Mouse (Mus musculus): ENCODE measurements around the gene Tm9sf4.

DNA sequence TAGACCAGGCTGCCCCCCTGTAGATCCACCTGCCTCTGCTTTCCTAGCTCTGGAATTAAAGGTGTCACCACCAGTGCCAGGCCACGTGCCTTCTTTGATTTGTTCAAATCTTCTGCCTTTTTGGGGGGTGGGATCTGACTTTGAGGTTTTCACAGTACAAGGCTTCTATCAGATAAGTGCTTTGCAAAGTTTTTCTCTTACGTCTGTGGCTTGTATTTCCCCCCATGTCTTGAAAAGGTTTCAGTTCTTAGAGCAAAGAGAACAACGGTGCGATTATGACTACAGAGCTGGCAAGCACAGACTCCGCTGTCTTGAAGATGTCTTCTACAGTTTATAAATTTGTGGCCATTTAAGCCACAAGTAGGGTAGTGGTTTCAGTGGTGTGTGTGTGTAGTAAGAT is 50.3 kb downstream of the Tm9sf4 start:
- no peak for TF ChIP-seq CTCF (IDR thresholded peaks at IDR 0.05; ENCODE audit: control insufficient read depth, insufficient read depth, insufficient read length)
- no peak for TF ChIP-seq MYOG (IDR thresholded peaks at IDR 0.05; ENCODE audit: control insufficient read depth, extremely low read depth, insufficient read length)
- no peak for TF ChIP-seq USF1 (IDR thresholded peaks at IDR 0.05; ENCODE audit: low read depth)
- no peak for TF ChIP-seq CEBPB (IDR thresholded peaks at IDR 0.05; ENCODE audit: low read depth)
- no peak for TF ChIP-seq MAX (IDR thresholded peaks at IDR 0.05)
- no peak for TF ChIP-seq MYOD1 (IDR thresholded peaks at IDR 0.05; ENCODE audit: control insufficient read depth, insufficient read length, low read depth)
- TF ChIP-seq FOSL1 (IDR thresholded peaks at IDR 0.05; ENCODE audit: insufficient read depth, low read length, poor library complexity, severe bottlenecking) = no peak
